Mouse (Mus musculus): ENCODE results near the gene Slc35a3.

- TF ChIP-seq CTCF (conservative IDR thresholded peaks at IDR 0.05 in 1 of 2, IDR thresholded peaks at IDR 0.05 in 1 of 2; ENCODE audit: low read depth in 2 of 2, low read length in 2 of 2) (no peak), HCFC1 (IDR thresholded peaks at IDR 0.05; ENCODE audit: low read depth, low read length) (no peak), TCF12 (IDR thresholded peaks at IDR 0.05; ENCODE audit: low read depth, low read length) (no peak), PAX5 (IDR thresholded peaks at IDR 0.05; ENCODE audit: low read length) (no peak), ZKSCAN1 (IDR thresholded peaks at IDR 0.05; ENCODE audit: borderline replicate concordance, low read depth, low read length) (no peak), ZC3H11A (IDR thresholded peaks at IDR 0.05; ENCODE audit: low read depth, low read length) (no peak), ZNF384 (IDR thresholded peaks at IDR 0.05; ENCODE audit: low read depth, low read length) (no peak), POLR2A (IDR thresholded peaks at IDR 0.05; ENCODE audit: low read depth, low read length) (no peak), TBP (conservative IDR thresholded peaks at IDR 0.05; ENCODE audit: low read depth, low read length) (no peak), POLR2AphosphoS2 (IDR thresholded peaks at IDR 0.05; ENCODE audit: low read depth, low read length) (no peak), EP300 (IDR thresholded peaks at IDR 0.05; ENCODE audit: low read length) (no peak), NRF1 (IDR thresholded peaks at IDR 0.05; ENCODE audit: low read depth, low read length) (no peak)
Measured at GRCm38 (mm10) chr3:116694312-116694711, 18.3 kb downstream of the Slc35a3 start.
